Mouse (Mus musculus) hindbrain, embryonic 10.5 days (tissue): ENCODE measurements around the gene Vps16. TPM values are rescaled to one million over a fixed set of nuclear protein-coding genes. Genes with fewer than 3 reads are reported as not detected.

Source experiments
- DNase-seq: peaks from one replicate; pipeline ENCODE4 v3.0.0-alpha.2; 2017; ENCODE audit warnings: low spot score
- H3K27ac ChIP-seq: fragments of 300-500 bp; sonication (generic); 2 replicates; pipeline ENCODE4 v1.5.1; 2016; ENCODE audit warnings: mild to moderate bottlenecking, moderate library complexity
- H3K27me3 ChIP-seq: fragments of 300-500 bp; sonication (generic); 2 replicates; pipeline ENCODE4 v1.6.1; 2016; ENCODE audit warnings: mild to moderate bottlenecking; ENCODE audit not compliant: poor library complexity, insufficient read depth, severe bottlenecking
- H3K36me3 ChIP-seq: fragments of 300-500 bp; sonication (generic); 2 replicates; pipeline ENCODE4 v1.6.1; 2016; ENCODE audit warnings: mild to moderate bottlenecking, moderate library complexity
- H3K4me1 ChIP-seq: fragments of 300-500 bp; sonication (generic); replicated peaks from 2 replicates; pipeline ENCODE4 v1.6.1; 2016; ENCODE audit warnings: mild to moderate bottlenecking
- H3K4me3 ChIP-seq: fragments of 300-500 bp; sonication (generic); 2 replicates; pipeline ENCODE4 v1.5.1; 2016; ENCODE audit warnings: mild to moderate bottlenecking, moderate library complexity
- H3K9me3 ChIP-seq: fragments of 300-500 bp; sonication (generic); 2 replicates; pipeline ENCODE4 v1.6.1; 2016; ENCODE audit warnings: mild to moderate bottlenecking, moderate library complexity
- WGBS: fragments of 180-500 bp; shearing (Covaris S2); methylation state at CpG from one replicate; pipeline ENCODE4 v1.1.7; 2016; 5-methylcytosine and 5-hydroxymethylcytosine counted together
- polyA plus RNA-seq: library from polyadenylated mRNA; unstranded; fragments of >200 nt; fragmentation: Nextera tagmentation; extraction: Ambion mirVana; gene quantifications from 2 replicates; pipeline ENCODE4 v1.2.1, GENCODE M21; 2016

Gene Vps16
- polyA plus RNA-seq, 1 experiment from 2014 or later = 120 TPM

DNA sequence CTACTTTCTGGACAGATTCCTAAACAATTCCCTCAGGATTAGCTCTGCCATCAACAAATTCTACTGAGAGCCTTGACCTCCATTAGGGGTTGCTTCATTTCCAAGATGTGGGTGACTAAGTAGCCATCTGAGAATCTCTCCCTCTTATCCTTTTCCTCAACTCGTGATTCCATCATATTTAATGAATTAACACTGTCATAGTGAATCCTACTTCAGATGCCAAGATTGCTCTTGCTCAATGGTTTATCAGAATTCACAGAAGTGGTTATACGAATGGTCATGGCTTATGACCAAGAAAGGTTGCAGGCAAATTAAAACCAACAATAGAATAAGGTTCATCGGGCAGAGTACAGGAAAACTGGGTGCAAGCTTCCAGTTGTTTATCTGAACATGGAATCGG lies 22.2 kb upstream of the Vps16 start:
- Histone ChIP-seq H3K27me3 (peaks cover 32% of the 10 kb centered on the region), H3K36me3 (no peaks in the 10 kb centered on the region), H3K4me1 (peaks cover 32% of the 10 kb centered on the region), H3K9me3 (no peaks in the 10 kb centered on the region), H3K27ac (no peak overlapping the region), H3K4me3 (no peak overlapping the region)
- no peak for DNase-seq
- 81% methylated on average over 4 of the region's 4 CpGs for WGBS

DNA sequence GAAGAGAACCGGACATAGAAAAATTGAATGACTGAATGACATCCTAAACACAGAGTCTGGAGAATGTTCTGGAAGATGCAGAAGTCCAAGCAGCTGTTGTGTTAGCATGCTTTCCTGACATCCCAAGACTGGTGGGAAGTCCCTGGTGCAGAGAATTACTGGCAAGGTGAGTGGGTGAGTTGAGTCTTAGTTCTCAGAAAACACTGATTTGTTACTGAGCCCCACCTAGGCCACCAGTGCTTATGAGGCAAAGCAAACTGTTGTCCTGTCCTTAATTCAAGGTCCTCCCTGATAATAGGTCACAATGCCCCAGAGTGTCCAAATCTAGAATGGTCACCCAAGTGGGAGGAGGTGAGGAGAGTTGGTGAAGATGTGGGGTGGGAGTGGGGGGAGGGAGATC lies 19.2 kb upstream of the Vps16 start, which contains the start of the genes Gm28372 and 1700020A23Rik:
Gm28372 (plus strand) TSS at position 301 of the 400 bp plus-strand sequence.
1700020A23Rik (plus strand) TSS at position 321 of the 400 bp plus-strand sequence.
- 88% methylated on average over 1 of the region's 1 CpGs for WGBS
- H3K36me3 ChIP-seq = no peaks in the 10 kb centered on the region
- no peak within 1 kb of the TSS for H3K4me3 ChIP-seq
- H3K27ac ChIP-seq = no peak within 1 kb of the TSS
- H3K9me3 ChIP-seq = no peaks in the 10 kb centered on the region
- DNase-seq = no peak
- H3K27me3 ChIP-seq = peaks cover 13% of the 10 kb centered on the region
- peaks cover 25% of the 10 kb centered on the region for H3K4me1 ChIP-seq

DNA sequence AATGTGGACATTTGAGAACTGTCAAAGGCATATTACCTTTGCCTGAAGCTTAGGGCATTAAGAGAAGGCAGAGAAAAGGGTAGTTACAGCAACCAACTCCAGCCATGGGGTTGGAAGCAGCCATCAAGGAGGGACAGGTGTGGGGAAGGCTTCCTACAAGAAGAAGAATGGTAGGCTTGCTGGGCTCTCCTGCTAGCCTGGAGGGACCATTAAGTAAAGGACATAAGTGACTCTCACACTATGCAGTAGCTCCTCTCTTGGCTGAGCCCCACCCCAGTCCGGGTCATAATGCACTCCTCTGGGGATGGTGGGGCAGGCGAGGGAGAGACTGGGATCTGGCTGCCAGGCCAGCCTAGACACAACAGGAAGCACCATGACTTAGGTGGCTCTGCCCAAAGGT lies 18.0 kb upstream of the Vps16 start, which contains the start of gene Tmem239:
Tmem239 (plus strand) TSS at position 301 of the 400 bp plus-strand sequence.
- 83% methylated on average over 2 of the region's 2 CpGs for WGBS
- Histone ChIP-seq H3K36me3 (no peaks in the 10 kb centered on the region), H3K4me3 (no peak within 1 kb of the TSS), H3K9me3 (no peaks in the 10 kb centered on the region), H3K4me1 (peaks cover 18% of the 10 kb centered on the region), H3K27ac (peak within 1 kb of the TSS; percentile 23; the same call in 1 of the 2 replicates), H3K27me3 (peaks cover 13% of the 10 kb centered on the region)
- DNase-seq = no peak

DNA sequence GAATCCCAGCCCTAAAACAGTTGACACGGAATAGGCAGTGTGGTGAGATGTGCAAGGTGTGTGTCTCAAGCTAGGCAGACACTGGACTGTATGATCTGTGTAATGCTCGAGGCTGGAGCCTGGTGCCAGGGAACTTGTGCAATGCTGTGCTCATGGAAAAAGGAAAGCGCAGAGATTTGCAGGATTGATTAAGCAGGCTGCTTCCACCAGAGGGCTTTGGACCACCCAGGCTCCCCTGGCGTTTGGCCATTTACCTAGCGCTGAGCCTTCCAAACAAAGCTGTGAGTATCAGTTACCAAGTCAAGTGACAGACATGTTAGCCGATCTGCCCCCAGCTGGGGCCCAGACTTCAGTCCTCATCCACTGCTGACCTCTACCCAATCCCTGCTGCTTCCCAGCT lies 15.9 kb upstream of the Vps16 start:
- H3K27ac ChIP-seq = no peak overlapping the region
- peak; percentile 69 for DNase-seq
- WGBS = 20% methylated on average over 6 of the region's 6 CpGs

DNA sequence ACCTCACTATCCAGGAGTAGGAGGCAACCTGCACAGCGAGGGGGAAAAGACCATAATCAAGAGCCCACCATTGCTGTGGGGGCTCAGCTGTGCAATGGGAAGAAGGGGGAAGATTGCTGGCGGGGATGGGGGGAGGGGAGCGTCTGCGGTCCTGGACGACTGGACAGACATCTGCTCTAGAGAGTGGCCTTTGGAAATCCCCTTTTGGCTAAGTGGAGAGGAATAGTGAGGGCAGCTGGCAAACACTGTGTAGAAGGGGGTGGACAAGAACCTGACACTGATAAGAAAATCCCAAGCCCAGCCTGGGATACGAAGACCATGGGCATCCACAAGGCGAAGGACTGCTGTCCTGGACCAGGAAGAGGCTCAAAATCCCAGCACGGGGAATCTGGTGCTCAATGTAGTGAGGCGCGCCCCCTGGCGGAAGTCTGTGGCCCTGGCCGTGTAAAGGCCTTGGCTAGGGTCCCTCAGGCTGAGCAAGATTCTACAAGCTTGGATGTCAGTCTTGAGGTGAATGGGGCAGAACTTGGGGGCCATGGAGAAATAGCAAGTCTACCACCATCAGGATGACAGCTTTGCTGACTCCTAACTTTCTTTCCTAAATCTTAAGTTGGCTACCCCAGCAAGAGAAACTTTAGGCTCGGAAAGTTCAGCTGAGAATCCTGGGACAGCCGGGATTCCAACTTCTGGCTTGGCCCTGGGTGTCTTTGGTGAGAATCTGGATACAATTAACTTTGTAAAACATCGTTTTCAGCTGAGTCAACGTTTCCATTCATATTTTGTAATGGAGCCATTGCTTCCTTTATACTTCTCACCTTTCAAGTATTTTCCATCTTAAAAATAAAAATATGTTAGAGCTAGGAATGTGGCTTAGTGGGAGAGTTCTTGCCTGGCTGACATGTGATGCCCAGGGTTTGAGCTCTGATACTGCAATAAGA lies 12.3 kb upstream of the Vps16 start:
- Histone ChIP-seq H3K27ac (no peak overlapping the region), H3K4me1 (peaks cover 17% of the 10 kb centered on the region), H3K27me3 (0 out of 2 replicates have a peak, but pooled peaks cover under 1% of the 10 kb centered on the region), H3K9me3 (no peaks in the 10 kb centered on the region), H3K4me3 (no peak overlapping the region), H3K36me3 (no peaks in the 10 kb centered on the region)
- WGBS = 40% methylated on average over 16 of the region's 16 CpGs
- DNase-seq = peak; percentile 88

More for the DNA sequence above, 15.9 kb upstream of the Vps16 start:
- H3K4me3 ChIP-seq = no peak overlapping the region
- H3K4me1 ChIP-seq = peaks cover 23% of the 10 kb centered on the region
- H3K36me3 ChIP-seq = no peaks in the 10 kb centered on the region
- peaks cover 13% of the 10 kb centered on the region for H3K27me3 ChIP-seq
- H3K9me3 ChIP-seq = no peaks in the 10 kb centered on the region

DNA sequence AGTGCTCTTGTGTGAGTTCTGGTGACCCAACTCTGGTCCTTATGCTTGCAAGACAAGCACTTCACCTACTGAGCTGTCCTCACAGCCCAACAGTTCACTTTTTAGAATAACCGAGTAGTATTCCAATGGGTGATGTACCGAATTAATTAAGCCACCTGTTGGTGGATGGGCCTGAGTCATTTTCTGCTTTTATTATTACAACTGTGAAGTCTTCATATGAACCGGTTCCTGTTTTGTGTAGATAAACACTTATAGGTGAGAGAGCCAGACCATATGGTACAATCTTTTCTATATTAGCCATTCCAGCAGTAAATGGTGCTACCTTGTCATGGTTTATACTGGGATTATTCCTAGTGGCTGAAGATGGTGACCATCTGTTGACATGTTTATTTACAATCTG lies 11.4 kb upstream of the Vps16 start:
- 87% methylated on average over 3 of the region's 3 CpGs for WGBS
- peaks cover 17% of the 10 kb centered on the region for H3K4me1 ChIP-seq
- H3K27me3 ChIP-seq = no peaks in the 10 kb centered on the region
- H3K36me3 ChIP-seq = no peaks in the 10 kb centered on the region
- no peaks in the 10 kb centered on the region for H3K9me3 ChIP-seq
- no peak overlapping the region for H3K4me3 ChIP-seq
- H3K27ac ChIP-seq = no peak overlapping the region
- DNase-seq = no peak

DNA sequence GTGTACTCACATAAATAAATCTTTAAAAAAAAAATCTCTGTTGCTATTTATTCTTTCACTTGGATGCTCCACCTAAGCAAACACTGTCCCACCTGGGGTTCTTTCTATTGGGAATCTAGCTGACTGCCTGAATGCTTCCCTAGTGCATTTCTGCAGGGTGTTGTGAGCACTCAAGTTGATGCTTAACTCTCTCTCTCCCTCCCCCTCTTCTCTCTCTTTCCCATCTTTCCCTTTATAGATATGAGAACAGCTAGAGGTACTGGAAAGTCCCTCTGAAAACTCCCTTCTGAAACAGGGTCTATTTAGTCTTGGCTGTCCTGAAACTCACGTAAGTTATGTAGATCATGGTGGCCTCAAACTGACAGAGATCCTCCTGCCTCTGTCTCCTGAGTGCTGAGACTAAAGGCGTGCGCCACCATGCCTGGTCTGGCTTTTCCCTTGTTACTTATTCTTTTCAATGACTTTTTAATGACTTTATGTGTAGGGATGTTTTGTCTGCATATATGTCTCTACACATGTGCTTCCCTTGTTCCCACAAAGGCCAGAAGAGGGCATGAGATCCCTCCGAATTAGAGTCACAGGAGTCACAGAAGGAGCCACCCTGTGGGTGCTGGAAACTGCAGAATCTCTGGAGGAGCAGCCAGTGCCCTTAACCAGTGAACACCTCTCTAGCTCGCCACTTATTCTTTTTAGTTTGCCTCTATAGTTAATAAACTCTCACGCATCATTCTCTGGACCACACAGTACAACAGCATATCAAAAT lies 9.9 kb upstream of the Vps16 start:
- Histone ChIP-seq H3K36me3 (peaks cover 10% of the 10 kb centered on the region), H3K27ac (no peak overlapping the region), H3K27me3 (no peaks in the 10 kb centered on the region), H3K4me3 (no peak overlapping the region), H3K4me1 (peaks cover 8% of the 10 kb centered on the region), H3K9me3 (no peaks in the 10 kb centered on the region)
- 74% methylated on average over 6 of the region's 6 CpGs for WGBS
- no peak for DNase-seq

DNA sequence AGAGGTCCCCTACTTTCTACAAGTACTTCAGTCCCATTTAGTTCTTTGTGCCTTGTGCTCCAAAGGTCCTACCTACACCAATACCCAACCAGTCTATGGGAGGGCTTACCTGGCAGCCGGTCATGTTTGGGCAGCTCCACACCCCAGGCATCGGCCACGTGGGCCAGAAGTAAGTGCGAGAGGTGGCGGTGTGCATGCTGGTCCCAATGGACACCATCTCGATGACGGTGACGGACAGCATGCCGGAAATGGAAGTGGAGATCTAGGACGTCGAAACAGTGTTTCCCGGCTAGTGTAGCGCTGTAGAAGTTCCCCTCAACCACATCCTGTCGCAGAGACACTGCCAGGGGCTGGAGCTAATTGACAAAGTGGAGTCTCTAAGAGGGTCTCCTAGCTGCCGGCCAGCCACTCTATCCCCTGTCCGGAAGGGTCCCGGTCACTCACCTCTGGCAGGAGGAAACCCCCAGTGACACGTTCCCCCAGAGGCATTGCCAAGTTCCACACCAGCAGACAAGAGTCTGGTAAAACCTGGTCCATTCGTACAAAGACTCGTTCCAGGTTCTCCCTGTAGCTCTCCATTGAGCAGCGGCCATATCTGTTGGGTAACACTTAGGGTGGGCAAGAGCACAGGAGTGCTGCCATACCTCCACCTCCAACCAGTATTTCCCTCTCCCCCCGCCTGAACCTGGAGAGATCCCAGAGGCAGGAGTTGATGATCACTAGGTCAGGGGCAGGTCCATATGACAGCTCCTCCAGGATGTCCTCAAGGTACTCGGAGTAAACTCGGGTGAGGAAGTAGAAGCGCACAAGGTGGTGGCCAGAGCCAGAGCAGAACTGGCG lies 2.1 kb upstream of the Vps16 start:
- H3K27me3 ChIP-seq = peaks cover 7% of the 10 kb centered on the region; the same call in 1 of the 2 replicates
- H3K4me3 ChIP-seq = no peak overlapping the region
- WGBS = 95% methylated on average over 26 of the region's 26 CpGs
- DNase-seq = no peak
- peaks cover 39% of the 10 kb centered on the region for H3K4me1 ChIP-seq
- no peaks in the 10 kb centered on the region for H3K9me3 ChIP-seq
- H3K27ac ChIP-seq = no peak overlapping the region
- peaks cover 42% of the 10 kb centered on the region for H3K36me3 ChIP-seq

DNA sequence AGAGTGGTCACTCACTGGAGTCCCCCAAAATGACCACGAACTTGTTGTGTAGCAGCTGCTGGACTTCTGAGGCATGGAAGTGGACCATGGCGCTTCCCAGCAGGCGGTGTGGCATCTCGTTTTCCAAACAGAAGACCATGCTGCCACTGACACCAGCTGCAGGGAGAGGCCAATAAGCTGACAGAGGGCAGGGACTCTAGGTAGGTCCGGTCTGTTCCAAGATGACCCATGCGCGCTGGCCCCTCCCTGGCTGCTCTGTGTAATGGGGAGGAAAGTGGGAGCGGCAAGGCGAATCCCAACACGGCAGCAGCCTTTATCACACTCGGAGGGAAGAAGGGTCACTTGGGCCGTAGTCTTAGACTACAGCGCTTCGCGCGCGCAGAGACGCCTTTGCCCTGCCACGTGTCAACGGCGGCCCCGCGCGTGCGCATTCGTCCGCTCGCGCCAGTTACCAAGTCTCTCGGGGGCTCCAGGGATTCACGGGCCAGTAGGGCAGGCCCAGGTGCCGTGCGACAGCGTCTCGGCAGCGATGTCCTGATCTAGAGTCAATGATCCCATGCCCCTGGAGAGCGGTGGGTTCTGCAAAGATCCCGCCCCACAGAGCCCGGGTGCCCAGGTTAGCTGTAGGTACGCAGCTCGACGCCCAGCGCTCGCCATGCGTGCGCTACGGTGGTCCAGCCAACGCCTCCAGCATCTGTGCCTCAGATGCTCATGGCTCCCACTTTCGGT lies 578 bp upstream of the Vps16 start:
- peak; percentile 84 for DNase-seq
- Histone ChIP-seq H3K9me3 (no peaks in the 10 kb centered on the region), H3K4me1 (peaks cover 39% of the 10 kb centered on the region), H3K4me3 (peak overlapping the region; percentile 85), H3K36me3 (peaks cover 45% of the 10 kb centered on the region), H3K27ac (peak overlapping the region; percentile 96), H3K27me3 (peaks cover 7% of the 10 kb centered on the region; the same call in 1 of the 2 replicates)
- 17% methylated on average over 49 of the region's 49 CpGs for WGBS

DNA sequence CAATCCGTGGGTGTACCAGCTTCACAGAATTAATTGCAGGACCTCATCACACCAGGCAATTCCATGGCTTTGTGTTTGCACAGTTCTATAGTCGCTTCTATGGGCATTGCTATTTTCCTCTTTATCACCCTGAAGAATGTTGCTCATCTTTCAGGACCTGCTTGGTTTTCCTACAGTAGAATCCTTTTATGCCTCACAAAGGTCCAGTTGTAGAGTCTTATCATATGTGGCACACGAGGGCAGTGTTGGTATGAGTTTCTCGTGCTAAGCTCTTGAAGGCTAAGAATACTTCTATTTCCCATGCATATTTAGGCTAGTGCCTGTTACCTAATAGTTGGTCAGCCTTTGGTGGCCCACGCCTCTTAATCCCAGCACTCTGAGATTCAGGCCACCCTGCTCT lies 973 bp downstream of the Vps16 start:
- H3K27ac ChIP-seq = peak overlapping the region; percentile 96
- no peak for DNase-seq
- WGBS = 63% methylated on average over 5 of the region's 5 CpGs

DNA sequence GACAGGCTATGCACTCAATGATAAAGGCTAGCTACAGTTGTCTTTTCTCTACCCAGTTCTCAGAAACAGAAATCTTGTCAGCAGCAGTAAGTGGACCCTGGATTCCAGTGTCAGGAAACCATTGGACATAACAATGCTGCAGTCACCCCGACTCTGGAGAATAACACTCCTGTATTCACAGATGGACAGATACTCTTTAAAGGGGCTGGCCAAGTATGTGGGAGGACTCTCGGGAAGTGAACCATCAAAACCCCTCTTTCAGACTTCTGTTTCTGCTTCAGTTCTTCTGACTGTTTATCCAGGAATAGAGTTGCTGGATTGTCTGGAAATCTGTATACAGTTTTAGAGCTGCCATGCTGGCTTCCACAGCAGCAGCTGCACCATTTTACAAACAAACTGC lies 5.7 kb downstream of the Vps16 start:
- Histone ChIP-seq H3K9me3 (no peaks in the 10 kb centered on the region), H3K4me3 (no peak overlapping the region), H3K27ac (no peak overlapping the region), H3K36me3 (peaks cover 42% of the 10 kb centered on the region), H3K4me1 (peaks cover 13% of the 10 kb centered on the region), H3K27me3 (no peaks in the 10 kb centered on the region)
- 71% methylated on average over 2 of the region's 2 CpGs for WGBS
- DNase-seq = no peak

More for the DNA sequence above, 973 bp downstream of the Vps16 start:
- H3K4me3 ChIP-seq = peak overlapping the region; percentile 85
- H3K36me3 ChIP-seq = peaks cover 42% of the 10 kb centered on the region
- H3K9me3 ChIP-seq = no peaks in the 10 kb centered on the region
- peaks cover 7% of the 10 kb centered on the region; the same call in 1 of the 2 replicates for H3K27me3 ChIP-seq
- peaks cover 42% of the 10 kb centered on the region for H3K4me1 ChIP-seq
